Mouse (Mus musculus): ENCODE measurements around the gene Smg5. TPM values are rescaled to one million over a fixed set of nuclear protein-coding genes. Genes with fewer than 3 reads are reported as not detected.

The Smg5 gene
- polyA plus RNA-seq, 1 experiment from 2014 or later: 54.4 TPM

GRCm38 (mm10) chr3:88350732-88351131 is 14.7 kb downstream of the Smg5 start:
- no peak overlapping the region for H3K4me3 ChIP-seq (ENCODE audit: low read depth, low read length)
- peaks cover 99% of the 10 kb centered on the region for H3K36me3 ChIP-seq (ENCODE audit: insufficient read depth)
- WGBS: 76% methylated on average over 13 of the region's 13 CpGs
- no peak overlapping the region for H3K9ac ChIP-seq
- H3K27me3 ChIP-seq (ENCODE audit: insufficient read depth, low read length): no peaks in the 10 kb centered on the region
- DNase-seq: no peak
- no peak for ATAC-seq (ENCODE audit: insufficient read depth)
- no peaks in the 10 kb centered on the region for H3K4me1 ChIP-seq (ENCODE audit: insufficient read depth)
- no peak overlapping the region for H3K4me2 ChIP-seq
- no peak for TF ChIP-seq CTCF (IDR thresholded peaks at IDR 0.05; ENCODE audit: low read depth)
- H3K27ac ChIP-seq (ENCODE audit: low read depth): no peak overlapping the region
- no peaks in the 10 kb centered on the region for H3K9me3 ChIP-seq (ENCODE audit: low read depth, low read length)

GRCm38 (mm10) chr3:88352907-88353306 is 16.8 kb downstream of the Smg5 start:
- H3K9ac ChIP-seq: no peak overlapping the region
- DNase-seq: no peak
- H3K4me2 ChIP-seq: no peak overlapping the region
- H3K27ac ChIP-seq (ENCODE audit: low read depth): no peak overlapping the region
- H3K4me3 ChIP-seq (ENCODE audit: low read depth, low read length): no peak overlapping the region
- H3K4me1 ChIP-seq (ENCODE audit: insufficient read depth): no peaks in the 10 kb centered on the region
- 86% methylated on average over 9 of the region's 9 CpGs for WGBS
- H3K27me3 ChIP-seq (ENCODE audit: insufficient read depth, low read length): no peaks in the 10 kb centered on the region
- H3K9me3 ChIP-seq (ENCODE audit: low read depth, low read length): no peaks in the 10 kb centered on the region
- no peak for ATAC-seq (ENCODE audit: insufficient read depth)
- peaks cover 100% of the 10 kb centered on the region for H3K36me3 ChIP-seq (ENCODE audit: insufficient read depth)
- TF ChIP-seq CTCF (IDR thresholded peaks at IDR 0.05; ENCODE audit: low read depth): no peak

- H3K9me3 ChIP-seq (ENCODE audit: low read depth, low read length): no peaks in the 10 kb centered on the region
- H3K27me3 ChIP-seq (ENCODE audit: insufficient read depth, low read length): no peaks in the 10 kb centered on the region
- no peak overlapping the region for H3K4me3 ChIP-seq (ENCODE audit: low read depth, low read length)
- DNase-seq: peak; percentile 28
- H3K27ac ChIP-seq (ENCODE audit: low read depth): no peak overlapping the region
- WGBS: 93% methylated on average over 8 of the region's 8 CpGs
- no peaks in the 10 kb centered on the region for H3K4me1 ChIP-seq (ENCODE audit: insufficient read depth)
- peaks cover 100% of the 10 kb centered on the region for H3K36me3 ChIP-seq (ENCODE audit: insufficient read depth)
- 0 out of 2 replicates have a peak, but pooled peaks have one; percentile 21 for TF ChIP-seq CTCF (IDR thresholded peaks at IDR 0.05; ENCODE audit: low read depth)
- ATAC-seq (ENCODE audit: insufficient read depth): no peak
- H3K9ac ChIP-seq: no peak overlapping the region
- H3K4me2 ChIP-seq: no peak overlapping the region
Observed at GRCm38 (mm10) chr3:88354396-88355165, 18.5 kb downstream of the Smg5 start.

GRCm38 (mm10) chr3:88359584-88359983 is 23.5 kb downstream of the Smg5 start:
- Histone ChIP-seq H3K27ac (ENCODE audit: low read depth) (no peak overlapping the region; the same call in 1 of the 2 replicates), H3K9ac (no peak overlapping the region)

GRCm38 (mm10) chr3:88359989-88360388 is 23.9 kb downstream of the Smg5 start:
- 70% methylated on average over 3 of the region's 3 CpGs for WGBS
- Histone ChIP-seq H3K4me2 (no peak overlapping the region), H3K4me1 (ENCODE audit: insufficient read depth) (peaks cover 5% of the 10 kb centered on the region; the same call in 1 of the 2 replicates), H3K4me3 (ENCODE audit: low read depth, low read length) (no peak overlapping the region), H3K27me3 (ENCODE audit: insufficient read depth, low read length) (0 out of 2 replicates have a peak, but pooled peaks cover 8% of the 10 kb centered on the region), H3K9me3 (ENCODE audit: low read depth, low read length) (no peaks in the 10 kb centered on the region), H3K9ac (no peak overlapping the region), H3K36me3 (ENCODE audit: insufficient read depth) (peaks cover 77% of the 10 kb centered on the region), H3K27ac (ENCODE audit: low read depth) (no peak overlapping the region; the same call in 1 of the 2 replicates)
- DNase-seq: no peak
- no peak for TF ChIP-seq CTCF (IDR thresholded peaks at IDR 0.05; ENCODE audit: low read depth)
- no peak for ATAC-seq (ENCODE audit: insufficient read depth)

More at GRCm38 (mm10) chr3:88359584-88359983, 23.5 kb downstream of the Smg5 start:
- TF ChIP-seq CTCF (IDR thresholded peaks at IDR 0.05; ENCODE audit: low read depth): no peak
- 73% methylated on average over 5 of the region's 5 CpGs for WGBS
- ATAC-seq (ENCODE audit: insufficient read depth) (no peak), DNase-seq (no peak)
- Histone ChIP-seq H3K4me2 (no peak overlapping the region), H3K27me3 (ENCODE audit: insufficient read depth, low read length) (0 out of 2 replicates have a peak, but pooled peaks cover 4% of the 10 kb centered on the region), H3K36me3 (ENCODE audit: insufficient read depth) (peaks cover 81% of the 10 kb centered on the region), H3K4me3 (ENCODE audit: low read depth, low read length) (no peak overlapping the region), H3K4me1 (ENCODE audit: insufficient read depth) (peaks cover under 1% of the 10 kb centered on the region; the same call in 1 of the 2 replicates), H3K9me3 (ENCODE audit: low read depth, low read length) (no peaks in the 10 kb centered on the region)

- Histone ChIP-seq H3K27ac (ENCODE audit: low read depth) (no peak overlapping the region), H3K9ac (no peak overlapping the region), H3K4me3 (ENCODE audit: low read depth, low read length) (no peak overlapping the region), H3K4me2 (no peak overlapping the region), H3K36me3 (ENCODE audit: insufficient read depth) (peaks cover 66% of the 10 kb centered on the region), H3K4me1 (ENCODE audit: insufficient read depth) (peaks cover 5% of the 10 kb centered on the region; the same call in 1 of the 2 replicates), H3K27me3 (ENCODE audit: insufficient read depth, low read length) (peaks cover 18% of the 10 kb centered on the region), H3K9me3 (ENCODE audit: low read depth, low read length) (no peaks in the 10 kb centered on the region)
- WGBS: 65% methylated on average over 6 of the region's 6 CpGs
- no peak for TF ChIP-seq CTCF (IDR thresholded peaks at IDR 0.05; ENCODE audit: low read depth)
- no peak for DNase-seq
- ATAC-seq (ENCODE audit: insufficient read depth): no peak
Observed at GRCm38 (mm10) chr3:88361096-88361495, 25.0 kb downstream of the Smg5 start.

GRCm38 (mm10) chr3:88361612-88362313 is 25.7 kb downstream of the Smg5 start:
- Histone ChIP-seq H3K9me3 (ENCODE audit: low read depth, low read length) (no peaks in the 10 kb centered on the region), H3K27ac (ENCODE audit: low read depth) (no peak overlapping the region), H3K36me3 (ENCODE audit: insufficient read depth) (peaks cover 59% of the 10 kb centered on the region), H3K9ac (no peak overlapping the region), H3K4me2 (no peak overlapping the region), H3K4me3 (ENCODE audit: low read depth, low read length) (no peak overlapping the region), H3K4me1 (ENCODE audit: insufficient read depth) (peaks cover 5% of the 10 kb centered on the region; the same call in 1 of the 2 replicates), H3K27me3 (ENCODE audit: insufficient read depth, low read length) (peaks cover 21% of the 10 kb centered on the region)
- ATAC-seq (ENCODE audit: insufficient read depth) (no peak), DNase-seq (no peak)
- 84% methylated on average over 2 of the region's 2 CpGs for WGBS
- TF ChIP-seq CTCF (IDR thresholded peaks at IDR 0.05; ENCODE audit: low read depth): no peak
